Mouse (Mus musculus): Measurements from ENCODE around the gene Foxg1.

DNA sequence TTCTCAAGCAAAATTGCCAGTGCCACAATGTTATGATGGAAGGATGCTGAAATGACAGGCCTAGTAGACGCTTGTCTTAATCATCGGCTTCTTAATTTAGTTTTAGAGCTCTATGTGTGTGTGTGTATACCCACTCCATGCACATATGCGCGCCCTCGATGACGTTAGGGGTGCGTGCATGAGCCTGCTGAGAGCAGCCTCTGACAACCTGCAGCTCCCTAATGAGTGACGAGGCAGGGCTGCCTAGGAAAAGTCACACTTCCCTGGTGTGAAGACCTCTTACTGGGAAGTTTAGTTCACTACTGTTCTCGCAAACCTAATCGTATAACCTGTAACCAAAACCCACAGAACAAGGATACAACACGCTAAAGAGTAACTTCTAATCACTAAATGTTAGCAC, 3.0 kb upstream of the Foxg1 start:
- TF ChIP-seq POLR2A (IDR thresholded peaks at IDR 0.05; ENCODE audit: borderline replicate concordance, extremely low read depth, insufficient read depth, insufficient read length, poor library complexity, severe bottlenecking) (no peak), CTCF (IDR thresholded peaks at IDR 0.05; ENCODE audit: borderline replicate concordance, extremely low read depth, insufficient read depth, insufficient read length) (no peak)
